In genomic region chr4:119492933-119493327, GRCm38 (mm10) we compare ENCODE assay signal across 7 mouse cellular contexts. TPM values are rescaled to one million over a fixed set of nuclear protein-coding genes. Genes with fewer than 3 reads are reported as not detected.
DNase-seq lines count a peak whose midpoint lies in the region; ATAC-seq lines count a peak whose summit lies in the region.

No protein-coding gene starts in this region.

- no peaks in the 10 kb centered on the region for H3K9me3 ChIP-seq in lung, embryonic 16.5 days (ENCODE audit: control insufficient read depth, low read length)
- H3K9me3 ChIP-seq in forebrain, embryonic 13.5 days (replicated peaks) = no peaks in the 10 kb centered on the region
- 0 out of 2 replicates have a peak, but pooled peaks cover 3% of the 10 kb centered on the region for H3K9me3 ChIP-seq in limb, embryonic 12.5 days
- H3K9me3 ChIP-seq in stomach, embryonic 14.5 days (ENCODE audit: control insufficient read depth, low read depth, low read length) = peaks cover 3% of the 10 kb centered on the region; the same call in 1 of the 2 replicates

- no peak for DNase-seq in lung, postnatal 25 days (ENCODE audit: low spot score)
- DNase-seq in cerebellum, postnatal 25 days = no peak
- DNase-seq in kidney, adult 9 months = no peak

- H3K4me1 ChIP-seq in lung, embryonic 16.5 days (replicated peaks; ENCODE audit: control insufficient read depth, insufficient read depth, low read length) = peaks cover 3% of the 10 kb centered on the region; the same call in 1 of the 2 replicates
- peaks cover 12% of the 10 kb centered on the region; the same call in 1 of the 2 replicates for H3K4me1 ChIP-seq in forebrain, embryonic 13.5 days
- H3K4me1 ChIP-seq in limb, embryonic 12.5 days (replicated peaks) = no peaks in the 10 kb centered on the region
- no peaks in the 10 kb centered on the region for H3K4me1 ChIP-seq in stomach, embryonic 14.5 days (ENCODE audit: control insufficient read depth, insufficient read depth, low read length)

- H3K27ac ChIP-seq in lung, embryonic 16.5 days (ENCODE audit: low read length) = no peak overlapping the region
- H3K27ac ChIP-seq in forebrain, embryonic 13.5 days = no peak overlapping the region
- no peak overlapping the region for H3K27ac ChIP-seq in limb, embryonic 12.5 days
- H3K27ac ChIP-seq in stomach, embryonic 14.5 days (ENCODE audit: low read length) = no peak overlapping the region

- WGBS in lung, embryonic 16.5 days = 33% methylated on average over 10 of the region's 10 CpGs
- WGBS in forebrain, embryonic 13.5 days = 40% methylated on average over 10 of the region's 10 CpGs
- 36% methylated on average over 10 of the region's 10 CpGs for WGBS in limb, embryonic 12.5 days
- WGBS in stomach, embryonic 14.5 days = 36% methylated on average over 10 of the region's 10 CpGs

- H3K4me3 ChIP-seq in lung, embryonic 16.5 days (ENCODE audit: low read length) = peak overlapping the region; percentile 57
- H3K4me3 ChIP-seq in forebrain, embryonic 13.5 days = peak overlapping the region; percentile 61
- H3K4me3 ChIP-seq in limb, embryonic 12.5 days (replicated peaks) = peak overlapping the region; percentile 60
- peak overlapping the region; percentile 52 for H3K4me3 ChIP-seq in stomach, embryonic 14.5 days (ENCODE audit: low read depth, low read length)

- peak overlapping the region; percentile 93 for H3K4me2 ChIP-seq in lung, embryonic 16.5 days (ENCODE audit: low read depth, low read length)
- peak overlapping the region; percentile 78 for H3K4me2 ChIP-seq in forebrain, embryonic 13.5 days
- peak overlapping the region; percentile 94 for H3K4me2 ChIP-seq in limb, embryonic 12.5 days
- peak overlapping the region; percentile 83 for H3K4me2 ChIP-seq in stomach, embryonic 14.5 days (replicated peaks; ENCODE audit: low read depth, low read length)

- H3K9ac ChIP-seq in lung, embryonic 16.5 days (ENCODE audit: low read length) = peak overlapping the region; percentile 62
- peak overlapping the region; percentile 76 for H3K9ac ChIP-seq in forebrain, embryonic 13.5 days
- H3K9ac ChIP-seq in limb, embryonic 12.5 days (replicated peaks) = peak overlapping the region; percentile 57; the same call in 1 of the 2 replicates
- H3K9ac ChIP-seq in stomach, embryonic 14.5 days (replicated peaks; ENCODE audit: low read depth, low read length) = 0 out of 2 replicates have a peak overlapping the region, but pooled peaks have one; percentile 18

- H3K36me3 ChIP-seq in lung, embryonic 16.5 days (ENCODE audit: control insufficient read depth, insufficient read depth, low read length) = no peaks in the 10 kb centered on the region
- H3K36me3 ChIP-seq in forebrain, embryonic 13.5 days (ENCODE audit: poor library complexity, severe bottlenecking) = no peaks in the 10 kb centered on the region
- no peaks in the 10 kb centered on the region for H3K36me3 ChIP-seq in limb, embryonic 12.5 days
- H3K36me3 ChIP-seq in stomach, embryonic 14.5 days (ENCODE audit: control insufficient read depth, insufficient read depth, low read length) = no peaks in the 10 kb centered on the region

- H3K27me3 ChIP-seq in lung, embryonic 16.5 days (ENCODE audit: control insufficient read depth, insufficient read depth, low read depth, low read length) = peaks cover 19% of the 10 kb centered on the region
- H3K27me3 ChIP-seq in forebrain, embryonic 13.5 days = peaks cover 4% of the 10 kb centered on the region; the same call in 1 of the 2 replicates
- peaks cover 34% of the 10 kb centered on the region for H3K27me3 ChIP-seq in limb, embryonic 12.5 days
- 0 out of 2 replicates have a peak, but pooled peaks cover 5% of the 10 kb centered on the region for H3K27me3 ChIP-seq in stomach, embryonic 14.5 days (ENCODE audit: control insufficient read depth, insufficient read depth, low read length)

- ATAC-seq in lung, embryonic 16.5 days (ENCODE audit: low read depth) = no peak
- peak; percentile 46 for ATAC-seq in forebrain, embryonic 13.5 days
- ATAC-seq in limb, embryonic 12.5 days (ENCODE audit: insufficient number of reproducible peaks, insufficient read depth, low FRiP score, low TSS enrichment, low read depth) = no peak
- ATAC-seq in stomach, embryonic 14.5 days (ENCODE audit: insufficient number of reproducible peaks, insufficient read depth, low FRiP score, low read depth) = no peak

RNA-seq across cellular contexts. Expression of gene Rimkla, which starts 0.5 kb away (rescaled TPM):
- polyA plus RNA-seq in lung, embryonic 16.5 days (2015; fragmentation: Nextera tagmentation; extraction: Ambion mirVana) = 0.50 TPM in 2 replicates
- polyA plus RNA-seq in forebrain, embryonic 13.5 days (2015; fragmentation: Nextera tagmentation; extraction: Ambion mirVana) = 12.2 and 12.6 TPM in 2 replicates
- polyA plus RNA-seq in limb, embryonic 12.5 days (2016; fragmentation: Nextera tagmentation; extraction: Ambion mirVana) = 1.0 and 1.1 TPM in 2 replicates
- polyA plus RNA-seq in stomach, embryonic 14.5 days (2014; fragmentation: Nextera tagmentation; extraction: Ambion mirVana) = 1.8 and 2.0 TPM in 2 replicates

RNA-seq across cellular contexts. Expression of gene Foxj3, which starts 43.9 kb away (rescaled TPM):
- polyA plus RNA-seq in lung, embryonic 16.5 days (2015; fragmentation: Nextera tagmentation; extraction: Ambion mirVana) = 24.1 and 24.9 TPM in 2 replicates
- 23.8 and 25.4 TPM in 2 replicates for polyA plus RNA-seq in forebrain, embryonic 13.5 days (2015; fragmentation: Nextera tagmentation; extraction: Ambion mirVana)
- 27.9 and 29.2 TPM in 2 replicates for polyA plus RNA-seq in limb, embryonic 12.5 days (2016; fragmentation: Nextera tagmentation; extraction: Ambion mirVana)
- polyA plus RNA-seq in stomach, embryonic 14.5 days (2014; fragmentation: Nextera tagmentation; extraction: Ambion mirVana) = 26.3 and 26.8 TPM in 2 replicates

RNA-seq across cellular contexts. Expression of gene Frg2f1, which starts 46.4 kb away (rescaled TPM):
- polyA plus RNA-seq in lung, embryonic 16.5 days (2015; fragmentation: Nextera tagmentation; extraction: Ambion mirVana) = 4.5 and 4.9 TPM in 2 replicates
- polyA plus RNA-seq in forebrain, embryonic 13.5 days (2015; fragmentation: Nextera tagmentation; extraction: Ambion mirVana) = 4.8 TPM in 2 replicates
- polyA plus RNA-seq in limb, embryonic 12.5 days (2016; fragmentation: Nextera tagmentation; extraction: Ambion mirVana) = 5.1 and 5.4 TPM in 2 replicates
- polyA plus RNA-seq in stomach, embryonic 14.5 days (2014; fragmentation: Nextera tagmentation; extraction: Ambion mirVana) = 3.3 and 3.8 TPM in 2 replicates

Comparison
In these comparisons a context has a peak if more than half of its experiments do, and no peak if none do; other contexts are left out.
1. H3K9ac ChIP-seq: peak in every context shown above with its lines; median percentile 76 in forebrain, embryonic 13.5 days; 62 in lung, embryonic 16.5 days; 57 in limb, embryonic 12.5 days; 18 in stomach, embryonic 14.5 days.